Mouse (Mus musculus) frontal cortex, postnatal 25 days (tissue): Measurements from ENCODE around the gene Gm2000.
"Not testable (repeated sequence)": the region's sequence is repeated elsewhere in the genome, so short reads cannot be mapped to it uniquely, and the experiment has no call there.

Experiments
- DNase-seq, 2 experiments: peaks; one replicate each; pipeline ENCODE4 v3.0.0; 2022; ENCODE audit warnings: low spot score in 2 of 2

Gene Gm2000

GRCm38 (mm10) chr1:156365740-156366139 lies at the start of gene Gm2000:
Gene Gm2000, plus strand, starts transcription at chr1:156366040.
- no peak for DNase-seq

- DNase-seq = no peak
Observed at GRCm38 (mm10) chr1:156323126-156323525, 42.7 kb upstream of the Gm2000 start.

DNA sequence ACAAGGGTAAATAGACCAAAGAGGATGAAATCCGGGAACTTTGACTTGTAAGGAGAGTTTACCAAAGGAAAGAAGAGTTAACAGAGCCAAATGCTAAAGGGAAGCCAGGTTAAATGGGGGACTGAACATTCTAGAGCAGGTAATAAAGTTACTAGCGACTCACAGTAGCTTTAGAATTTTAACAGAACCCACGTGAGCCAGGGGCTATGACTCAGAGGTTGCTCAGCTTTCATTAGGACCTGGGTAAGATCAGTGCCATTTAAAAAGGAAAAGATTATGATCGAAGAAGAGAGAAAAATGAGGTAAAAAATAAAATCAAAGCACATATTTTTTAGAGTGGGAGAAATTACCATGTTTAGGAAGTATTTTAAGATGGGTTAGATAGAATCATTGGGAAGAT lies 25.0 kb upstream of the Gm2000 start:
- no peak for DNase-seq

DNA sequence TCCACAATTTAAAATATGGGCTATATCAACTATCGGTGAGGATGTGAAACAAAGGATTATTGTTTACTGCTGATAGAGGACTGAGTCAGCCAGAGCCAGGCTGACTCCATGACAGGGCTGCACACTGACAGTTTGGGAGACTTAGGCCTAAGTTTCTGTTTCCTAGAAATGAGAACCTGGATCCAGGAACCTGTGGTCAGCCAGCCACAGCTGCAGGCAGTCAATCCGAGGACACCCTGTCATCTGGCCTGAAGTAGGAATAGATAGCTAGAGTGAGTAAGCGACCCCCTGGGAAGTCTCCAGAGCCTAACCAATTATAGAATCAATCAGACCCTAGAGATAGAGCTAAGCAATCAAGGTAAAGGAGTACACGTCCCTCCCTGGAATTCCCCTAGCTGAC lies 21.4 kb upstream of the Gm2000 start:
- DNase-seq = no peak

DNA sequence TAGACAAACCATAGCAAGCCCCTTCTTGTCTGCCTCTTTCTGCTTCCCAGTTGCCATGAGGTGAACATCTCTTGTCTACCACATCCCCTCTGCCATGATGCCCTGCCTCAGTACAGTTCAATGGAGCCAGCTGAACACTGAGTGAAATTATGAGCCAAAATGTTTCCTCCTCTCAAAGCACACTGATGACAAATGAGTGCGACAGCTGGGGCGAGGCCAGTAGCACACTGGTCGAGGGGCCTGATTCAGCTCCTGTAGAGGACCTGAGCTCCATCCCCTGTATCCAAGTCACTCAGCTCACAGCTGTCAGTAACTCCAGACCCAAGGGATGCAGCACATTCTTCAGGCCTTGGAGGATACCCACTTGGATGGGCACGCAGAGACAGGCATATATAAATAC lies 20.2 kb upstream of the Gm2000 start:
- no peak for DNase-seq

GRCm38 (mm10) chr1:156349031-156349430 lies 16.8 kb upstream of the Gm2000 start:
- no peak for DNase-seq

GRCm38 (mm10) chr1:156350441-156350840 lies 15.4 kb upstream of the Gm2000 start:
- no peak for DNase-seq

GRCm38 (mm10) chr1:156352466-156352865 lies 13.4 kb upstream of the Gm2000 start:
- no peak for DNase-seq

GRCm38 (mm10) chr1:156381217-156381616 lies 15.4 kb downstream of the Gm2000 start:
- no peak for DNase-seq

- DNase-seq = no peak
Observed at GRCm38 (mm10) chr1:156386232-156386631, 20.4 kb downstream of the Gm2000 start.

DNA sequence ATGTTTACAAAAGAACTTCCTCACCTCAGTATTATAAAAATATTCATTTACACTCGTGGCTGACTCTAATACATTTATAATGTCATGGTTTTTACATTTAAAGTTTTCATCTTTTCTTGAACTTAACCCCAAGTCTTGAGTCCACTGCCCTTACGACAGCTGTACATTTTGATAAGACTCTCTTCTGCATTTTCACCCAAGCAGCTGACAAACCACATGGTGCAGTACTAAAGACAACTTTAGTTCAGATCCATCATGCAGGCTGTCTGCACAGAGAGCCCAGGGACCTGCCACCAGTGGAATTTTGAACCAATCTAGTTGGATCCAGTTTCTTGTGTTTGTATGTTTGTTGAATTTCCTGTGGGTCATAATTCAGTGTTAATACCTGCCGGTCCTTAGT lies 21.0 kb downstream of the Gm2000 start:
- no peak for DNase-seq

DNA sequence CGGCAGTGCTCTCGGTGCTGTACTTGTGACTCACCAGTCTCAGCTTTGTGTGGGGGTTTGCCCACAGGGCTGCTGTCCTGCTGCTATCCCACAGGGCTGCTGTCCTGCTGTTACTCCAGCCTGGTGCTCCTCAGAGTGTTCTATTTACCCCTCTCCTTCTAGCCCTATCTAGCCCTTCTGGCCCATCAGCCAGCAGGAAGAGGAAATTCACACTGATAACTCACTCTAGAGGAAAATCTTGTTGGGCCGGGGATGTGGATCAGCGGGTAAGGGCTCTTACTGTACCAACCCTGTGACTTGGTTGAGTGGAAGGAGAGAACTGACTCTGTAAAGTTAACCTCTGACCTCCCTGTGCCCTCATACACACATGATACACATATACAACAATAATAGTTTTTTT lies 27.3 kb downstream of the Gm2000 start:
- DNase-seq = no peak

- DNase-seq = not testable (repeated sequence)
Observed at GRCm38 (mm10) chr1:156400159-156400558, 34.3 kb downstream of the Gm2000 start.

DNA sequence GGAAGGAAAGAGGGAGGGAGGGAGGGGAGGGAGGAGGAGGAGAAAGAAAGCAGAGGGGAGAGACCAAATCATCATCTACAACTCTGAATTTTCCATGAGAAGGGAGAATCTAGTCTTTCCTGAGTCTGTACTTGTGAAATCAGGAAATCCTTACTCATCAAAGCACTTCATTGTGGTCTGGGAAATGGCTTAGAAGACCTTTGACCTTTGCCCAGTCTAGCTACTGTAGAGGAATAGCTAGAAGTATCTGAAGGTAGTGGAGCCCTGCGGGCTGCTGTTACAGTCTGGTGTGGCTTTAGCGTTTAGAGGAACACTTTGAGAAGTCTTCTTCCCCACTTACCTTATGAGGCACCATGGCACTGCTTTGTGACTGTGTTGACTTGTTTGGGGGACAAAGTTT lies 36.7 kb downstream of the Gm2000 start:
- DNase-seq = no peak

DNA sequence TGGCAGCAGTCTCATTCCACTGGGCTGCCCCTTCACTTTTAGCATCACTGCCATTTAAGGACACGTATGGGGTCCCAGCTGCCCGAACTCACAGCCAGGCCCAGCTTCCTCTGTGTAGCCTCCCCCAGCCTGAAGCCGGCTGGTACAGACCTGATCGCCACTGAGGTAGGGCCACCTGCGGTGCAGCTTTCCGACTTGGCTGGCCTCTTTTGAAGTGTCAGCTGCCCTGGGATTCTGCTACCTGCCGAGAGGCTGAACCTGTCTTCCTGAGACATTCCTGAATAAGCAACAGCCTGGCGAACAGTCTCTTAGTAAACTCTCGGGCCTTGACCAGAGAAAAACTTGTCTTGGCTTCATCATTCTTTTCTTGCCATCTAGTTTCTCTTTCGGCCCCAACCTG lies 37.4 kb downstream of the Gm2000 start:
- DNase-seq = no peak

- no peak for DNase-seq
Observed at GRCm38 (mm10) chr1:156408004-156408403, 42.2 kb downstream of the Gm2000 start.

DNA sequence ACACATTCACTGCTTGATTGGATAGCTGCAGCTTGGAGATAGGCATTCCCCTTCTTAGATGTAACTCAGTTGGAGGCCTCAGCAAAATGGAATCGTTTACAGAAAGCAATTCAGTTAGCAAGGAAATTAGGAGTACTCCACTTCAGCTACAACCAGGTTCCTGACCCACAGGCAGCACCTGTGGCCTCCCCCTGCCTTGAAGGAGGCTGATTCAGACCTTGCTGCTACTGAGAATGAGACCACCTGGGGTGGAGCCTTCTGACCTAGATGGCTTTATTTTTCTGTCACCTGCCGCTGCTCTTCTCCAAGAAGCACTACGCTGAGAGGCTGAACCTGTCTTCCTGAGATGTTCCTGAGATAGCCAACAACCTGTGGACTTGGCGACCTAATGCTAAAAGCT lies 42.7 kb downstream of the Gm2000 start:
- no peak for DNase-seq
